Mouse (Mus musculus): ENCODE measurements around the gene Pla2g1b. TPM values are rescaled to one million over a fixed set of nuclear protein-coding genes. Genes with fewer than 3 reads are reported as not detected.
A peak's percentile ranks its signal among the peaks of the same experiment; 100 is the strongest.

Gene Pla2g1b
- polyA plus RNA-seq, 1 experiment from 2014 or later, result not detected

DNA sequence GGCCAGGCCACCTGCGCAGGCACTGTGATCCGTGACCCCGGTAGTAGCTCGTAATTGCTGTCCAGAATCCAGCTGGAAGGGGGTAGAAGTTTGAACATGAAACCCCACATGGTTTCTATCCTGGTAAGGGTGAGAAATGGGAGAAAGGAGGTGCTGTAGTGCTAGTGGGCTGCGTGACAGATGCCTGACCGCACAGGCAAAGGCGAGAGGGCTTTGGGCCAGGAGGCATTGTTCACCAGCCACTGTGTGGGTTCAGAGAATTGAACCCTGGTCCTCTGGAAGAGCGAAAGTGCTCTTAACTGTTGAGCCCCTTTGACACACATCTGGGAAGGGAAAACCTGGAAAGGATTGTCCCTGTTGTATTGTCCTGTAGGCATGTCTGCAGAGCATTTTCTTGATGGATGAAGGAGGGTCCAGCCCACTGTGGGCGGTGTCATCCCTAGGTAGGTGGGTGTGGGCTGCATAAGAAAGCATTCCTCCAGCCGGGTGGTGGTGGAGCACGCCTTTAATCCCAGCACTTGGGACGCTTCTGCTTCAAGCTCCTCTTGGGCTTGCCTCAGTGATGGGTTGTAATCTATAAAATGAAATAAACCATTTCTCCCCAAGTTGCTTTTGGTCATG is 10.2 kb downstream of the Pla2g1b start:
- peak; percentile 29; the same call in 1 of the 2 replicates for ATAC-seq (ENCODE audit: low FRiP score, low read depth)
- WGBS, result 31% methylated on average over 12 of the region's 12 CpGs
- H3K9ac ChIP-seq, result peak overlapping the region; percentile 51; the same call in 1 of the 2 replicates
- H3K27ac ChIP-seq, result no peak overlapping the region
- peak overlapping the region; percentile 63 for H3K4me2 ChIP-seq (replicated peaks)
- no peaks in the 10 kb centered on the region for H3K9me3 ChIP-seq
- H3K36me3 ChIP-seq, result peaks cover 21% of the 10 kb centered on the region
- H3K4me1 ChIP-seq, result peaks cover 14% of the 10 kb centered on the region
- H3K27me3 ChIP-seq, result peaks cover 14% of the 10 kb centered on the region
- peak overlapping the region; percentile 43 for H3K4me3 ChIP-seq

DNA sequence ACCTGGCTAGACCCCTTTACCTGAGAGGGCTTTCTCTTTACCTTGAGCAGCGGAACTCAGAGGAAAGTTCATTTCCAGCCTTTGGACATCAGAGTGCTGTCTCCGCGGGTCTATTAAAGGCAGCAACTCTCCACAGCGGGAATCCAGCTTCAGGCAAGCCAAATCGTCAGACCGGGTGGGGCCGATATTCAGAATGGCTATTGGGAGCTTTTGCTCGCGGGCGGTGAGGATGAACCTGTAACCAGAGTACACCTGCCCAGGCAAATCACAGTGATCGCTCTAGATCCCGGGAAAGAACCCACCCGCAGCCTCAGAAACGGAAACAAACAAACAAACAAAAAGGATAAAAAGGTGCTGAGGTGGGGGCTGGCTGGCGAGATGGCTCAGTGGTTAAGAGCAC is 13.5 kb downstream of the Pla2g1b start:
- H3K27me3 ChIP-seq, result peaks cover 30% of the 10 kb centered on the region
- H3K36me3 ChIP-seq, result peaks cover 24% of the 10 kb centered on the region
- no peaks in the 10 kb centered on the region for H3K9me3 ChIP-seq
- peak overlapping the region; percentile 56; the same call in 1 of the 2 replicates for H3K4me2 ChIP-seq (replicated peaks)
- H3K4me3 ChIP-seq, result no peak overlapping the region
- no peak overlapping the region for H3K27ac ChIP-seq
- WGBS, result 40% methylated on average over 15 of the region's 15 CpGs
- peaks cover 24% of the 10 kb centered on the region for H3K4me1 ChIP-seq
- H3K9ac ChIP-seq, result no peak overlapping the region
- ATAC-seq (ENCODE audit: low FRiP score, low read depth), result no peak

GRCm38 (mm10) chr5:115480101-115480500 is 14.0 kb downstream of the Pla2g1b start:
- H3K4me1 ChIP-seq, result peaks cover 27% of the 10 kb centered on the region
- peak overlapping the region; percentile 48; the same call in 1 of the 2 replicates for H3K9ac ChIP-seq
- H3K4me3 ChIP-seq, result peak overlapping the region; percentile 26
- H3K36me3 ChIP-seq, result peaks cover 24% of the 10 kb centered on the region
- no peaks in the 10 kb centered on the region for H3K9me3 ChIP-seq
- 18% methylated on average over 27 of the region's 27 CpGs for WGBS
- H3K4me2 ChIP-seq (replicated peaks), result peak overlapping the region; percentile 56
- H3K27me3 ChIP-seq, result peaks cover 30% of the 10 kb centered on the region
- no peak for ATAC-seq (ENCODE audit: low FRiP score, low read depth)
- H3K27ac ChIP-seq, result no peak overlapping the region

GRCm38 (mm10) chr5:115482390-115483265 is 16.6 kb downstream of the Pla2g1b start:
- Histone ChIP-seq H3K4me2 (replicated peaks) (peak overlapping the region; percentile 50), H3K27ac (no peak overlapping the region), H3K36me3 (peaks cover 18% of the 10 kb centered on the region), H3K9ac (peak overlapping the region; percentile 31), H3K4me3 (peak overlapping the region; percentile 25), H3K27me3 (peaks cover 30% of the 10 kb centered on the region), H3K4me1 (peaks cover 17% of the 10 kb centered on the region), H3K9me3 (no peaks in the 10 kb centered on the region)
- 34% methylated on average over 38 of the region's 38 CpGs for WGBS
- ATAC-seq (ENCODE audit: low FRiP score, low read depth), result no peak

DNA sequence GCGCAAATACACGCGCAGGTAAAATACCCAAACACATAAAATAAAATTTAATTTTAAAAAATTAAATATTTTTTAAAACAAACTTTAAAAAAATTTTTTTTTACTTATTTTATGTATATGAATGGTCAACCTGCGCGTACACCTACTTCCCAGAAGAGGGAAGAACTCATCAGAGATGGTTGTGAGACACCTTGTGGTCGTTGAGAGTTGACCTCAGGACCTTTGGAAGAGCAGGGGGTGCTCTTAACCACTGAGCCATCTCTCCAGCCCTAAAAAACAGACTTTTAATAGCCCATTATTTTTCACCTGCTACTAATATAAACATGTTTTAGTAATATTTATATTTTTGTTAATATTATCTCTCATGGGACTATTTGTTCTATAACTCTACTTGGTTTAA is 17.3 kb downstream of the Pla2g1b start:
- H3K4me1 ChIP-seq, result peaks cover 17% of the 10 kb centered on the region
- H3K27ac ChIP-seq, result no peak overlapping the region
- no peak overlapping the region for H3K4me3 ChIP-seq
- 39% methylated on average over 6 of the region's 6 CpGs for WGBS
- peaks cover 17% of the 10 kb centered on the region for H3K36me3 ChIP-seq
- no peak for ATAC-seq (ENCODE audit: low FRiP score, low read depth)
- H3K9me3 ChIP-seq, result no peaks in the 10 kb centered on the region
- no peak overlapping the region for H3K9ac ChIP-seq
- H3K4me2 ChIP-seq (replicated peaks), result peak overlapping the region; percentile 50; the same call in 1 of the 2 replicates
- H3K27me3 ChIP-seq, result peaks cover 30% of the 10 kb centered on the region

GRCm38 (mm10) chr5:115483947-115484920 is 18.2 kb downstream of the Pla2g1b start, which contains the start of gene Sirt4:
Gene Sirt4 (minus strand): TSS chr5:115484725.
- H3K4me1 ChIP-seq, result peaks cover 21% of the 10 kb centered on the region
- peak within 1 kb of the TSS; percentile 51 for H3K4me3 ChIP-seq
- H3K27me3 ChIP-seq, result peaks cover 30% of the 10 kb centered on the region
- ATAC-seq (ENCODE audit: low FRiP score, low read depth), result peak; percentile 85
- peak within 1 kb of the TSS; percentile 71 for H3K4me2 ChIP-seq (replicated peaks)
- H3K9me3 ChIP-seq, result no peaks in the 10 kb centered on the region
- H3K9ac ChIP-seq, result peak within 1 kb of the TSS; percentile 65
- H3K27ac ChIP-seq, result peak within 1 kb of the TSS; percentile 53
- WGBS, result 9% methylated on average over 30 of the region's 30 CpGs
- peaks cover 14% of the 10 kb centered on the region for H3K36me3 ChIP-seq

DNA sequence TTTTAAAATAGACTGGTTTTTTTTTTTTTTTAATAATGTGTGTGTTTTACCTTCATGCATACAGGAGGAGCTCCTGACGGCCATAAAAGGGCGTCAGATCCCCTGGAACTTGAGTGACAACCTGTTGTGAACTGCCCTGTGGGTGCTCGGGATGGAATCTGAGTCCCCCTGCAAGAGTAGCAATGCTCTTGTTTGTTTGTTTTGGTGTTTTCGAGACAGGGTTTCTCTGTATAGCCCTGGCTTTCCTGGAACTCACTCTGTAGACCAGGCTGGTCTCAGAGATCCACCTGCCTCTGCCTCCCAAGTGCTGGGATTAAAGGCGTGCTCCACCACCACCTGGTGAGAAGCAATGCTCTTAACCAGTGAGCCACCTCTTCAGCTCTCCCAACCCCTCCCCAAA is 18.9 kb downstream of the Pla2g1b start:
- Histone ChIP-seq H3K36me3 (peaks cover 7% of the 10 kb centered on the region), H3K9ac (peak overlapping the region; percentile 65), H3K27ac (no peak overlapping the region), H3K4me2 (replicated peaks) (peak overlapping the region; percentile 71), H3K4me3 (peak overlapping the region; percentile 51), H3K9me3 (no peaks in the 10 kb centered on the region), H3K4me1 (peaks cover 21% of the 10 kb centered on the region), H3K27me3 (peaks cover 23% of the 10 kb centered on the region)
- no peak for ATAC-seq (ENCODE audit: low FRiP score, low read depth)
- 67% methylated on average over 5 of the region's 5 CpGs for WGBS

DNA sequence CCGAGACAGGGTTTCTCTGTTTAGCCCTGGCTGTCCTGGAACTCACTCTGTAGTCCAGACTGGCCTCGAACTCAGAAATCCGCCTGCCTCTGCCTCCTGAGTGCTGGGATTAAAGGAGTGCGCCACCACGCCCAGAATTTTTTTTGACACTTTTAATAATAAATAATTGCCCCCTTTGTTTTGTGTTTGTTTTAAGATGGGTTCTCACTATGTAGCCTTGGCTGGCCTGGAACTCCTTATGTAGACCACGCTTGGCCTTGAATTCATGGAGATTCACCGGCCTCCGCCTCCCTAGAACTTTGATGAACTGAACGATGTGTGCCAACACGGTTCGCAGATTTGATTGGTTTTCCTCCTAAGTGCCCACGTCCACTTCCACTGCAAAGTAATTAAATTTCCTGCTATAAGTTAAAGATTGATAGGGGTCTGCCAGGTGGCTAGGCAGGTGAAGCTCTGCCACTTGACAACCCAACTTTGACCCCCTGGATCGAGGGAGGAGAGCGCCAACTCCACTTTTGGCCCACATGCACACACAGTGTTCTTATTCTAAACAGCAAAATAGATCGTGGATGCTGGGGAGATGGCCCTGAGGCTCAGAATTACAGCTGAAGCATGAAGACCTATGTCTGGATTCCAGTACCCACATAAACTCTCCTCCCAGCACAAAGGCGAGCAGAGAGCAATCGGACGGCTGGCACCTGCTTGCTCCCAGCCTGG is 19.6 kb downstream of the Pla2g1b start:
- peaks cover 18% of the 10 kb centered on the region for H3K4me1 ChIP-seq
- peaks cover 19% of the 10 kb centered on the region for H3K27me3 ChIP-seq
- no peak overlapping the region for H3K9ac ChIP-seq
- no peak for ATAC-seq (ENCODE audit: low FRiP score, low read depth)
- H3K9me3 ChIP-seq, result no peaks in the 10 kb centered on the region
- H3K27ac ChIP-seq, result no peak overlapping the region
- H3K4me3 ChIP-seq, result no peak overlapping the region
- H3K36me3 ChIP-seq, result 0 out of 2 replicates have a peak, but pooled peaks cover 3% of the 10 kb centered on the region
- H3K4me2 ChIP-seq (replicated peaks), result no peak overlapping the region
- WGBS, result 85% methylated on average over 18 of the region's 18 CpGs

GRCm38 (mm10) chr5:115486726-115487125 is 20.7 kb downstream of the Pla2g1b start:
- Histone ChIP-seq H3K9ac (no peak overlapping the region), H3K4me2 (replicated peaks) (no peak overlapping the region), H3K36me3 (0 out of 2 replicates have a peak, but pooled peaks cover 3% of the 10 kb centered on the region), H3K27ac (no peak overlapping the region), H3K4me3 (no peak overlapping the region), H3K4me1 (peaks cover 29% of the 10 kb centered on the region), H3K27me3 (peaks cover 13% of the 10 kb centered on the region), H3K9me3 (no peaks in the 10 kb centered on the region)
- 37% methylated on average over 4 of the region's 4 CpGs for WGBS
- no peak for ATAC-seq (ENCODE audit: low FRiP score, low read depth)

DNA sequence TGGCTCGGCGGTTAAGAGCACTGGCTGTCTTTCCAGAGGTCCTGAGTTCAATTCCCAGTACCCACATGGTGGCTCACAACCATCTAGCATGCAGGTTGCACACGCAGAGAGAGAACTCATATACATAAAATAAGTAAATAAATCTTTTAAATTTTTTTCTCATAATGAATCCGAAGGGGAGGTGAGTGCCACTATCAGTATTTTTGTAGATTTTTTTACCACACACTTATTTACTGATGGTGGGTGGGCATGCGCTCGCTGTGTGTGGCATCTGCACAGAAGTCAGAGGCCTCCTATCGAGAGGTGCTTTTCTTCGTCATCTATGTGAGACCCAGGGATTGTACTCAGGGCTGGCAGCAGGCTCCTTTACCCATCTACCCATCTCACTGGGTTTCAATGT is 21.3 kb downstream of the Pla2g1b start:
- no peak for ATAC-seq (ENCODE audit: low FRiP score, low read depth)
- peaks cover 7% of the 10 kb centered on the region for H3K27me3 ChIP-seq
- H3K36me3 ChIP-seq, result 0 out of 2 replicates have a peak, but pooled peaks cover 1% of the 10 kb centered on the region
- WGBS, result 86% methylated on average over 8 of the region's 8 CpGs
- no peak overlapping the region for H3K9ac ChIP-seq
- no peaks in the 10 kb centered on the region for H3K9me3 ChIP-seq
- no peak overlapping the region for H3K27ac ChIP-seq
- H3K4me1 ChIP-seq, result peaks cover 33% of the 10 kb centered on the region
- H3K4me3 ChIP-seq, result no peak overlapping the region
- no peak overlapping the region for H3K4me2 ChIP-seq (replicated peaks)

All from limb, embryonic 13.5 days (tissue).